Mouse (Mus musculus): ENCODE data around the gene Olfr312. TPM values are rescaled to one million over a fixed set of nuclear protein-coding genes. Genes with fewer than 3 reads are reported as not detected.
A peak's percentile ranks its signal among the peaks of the same experiment; 100 is the strongest.

Gene Olfr312
- polyA plus RNA-seq, 1 experiment from 2014 or later = 0.10 TPM

DNA sequence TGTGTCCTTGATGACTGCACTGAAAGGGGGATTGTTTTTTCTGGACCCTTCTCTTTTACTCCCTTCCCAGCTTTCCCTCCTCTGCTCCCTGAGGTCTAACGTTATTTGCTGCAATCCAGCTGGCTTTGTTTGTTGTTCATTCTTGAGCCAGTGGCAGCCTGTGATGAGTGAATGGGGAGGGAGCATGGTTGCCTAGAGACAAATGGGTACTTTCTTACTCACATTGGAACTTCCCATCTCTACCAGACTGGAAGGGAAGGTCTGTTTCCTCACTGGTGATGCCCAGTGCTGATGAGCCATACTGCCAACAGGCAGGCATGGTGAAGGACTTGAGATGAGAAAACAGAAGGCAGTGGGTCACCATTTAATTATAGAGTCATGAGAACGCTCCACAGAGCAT, 20.7 kb downstream of the Olfr312 start:
- WGBS = 73% methylated on average over 2 of the region's 2 CpGs
- no peak overlapping the region for H3K4me2 ChIP-seq
- no peak for ATAC-seq (ENCODE audit: insufficient number of reproducible peaks, low FRiP score)
- H3K4me3 ChIP-seq = no peak overlapping the region
- peaks cover 7% of the 10 kb centered on the region for H3K4me1 ChIP-seq (replicated peaks)
- no peaks in the 10 kb centered on the region for H3K27me3 ChIP-seq (replicated peaks)
- 0 out of 2 replicates have a peak, but pooled peaks cover 3% of the 10 kb centered on the region for H3K9me3 ChIP-seq (replicated peaks)
- H3K27ac ChIP-seq (ENCODE audit: poor library complexity, severe bottlenecking) = no peak overlapping the region
- H3K36me3 ChIP-seq = peaks cover 33% of the 10 kb centered on the region
- no peak overlapping the region for H3K9ac ChIP-seq

DNA sequence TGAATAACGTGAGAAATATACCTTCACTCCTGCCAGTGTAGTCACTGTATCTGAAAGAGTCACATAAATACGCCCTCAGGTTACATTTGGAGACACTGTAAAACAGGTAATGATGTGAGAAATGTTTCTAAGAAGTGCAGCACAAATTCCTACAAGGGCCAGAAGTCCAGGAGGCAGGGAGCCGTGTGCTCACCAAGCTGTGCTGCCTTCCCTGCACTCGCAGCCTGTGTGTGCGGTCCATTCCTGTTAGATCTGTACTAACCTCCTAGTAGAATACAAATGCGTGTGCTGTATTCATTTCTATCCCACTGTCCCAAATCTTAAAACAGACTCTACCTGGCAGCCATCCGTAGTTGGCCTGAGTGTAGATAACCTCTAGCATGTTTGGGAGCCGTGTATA, 31.7 kb downstream of the Olfr312 start:
- Histone ChIP-seq H3K4me2 (no peak overlapping the region), H3K27me3 (replicated peaks) (no peaks in the 10 kb centered on the region), H3K36me3 (peaks cover 52% of the 10 kb centered on the region), H3K4me3 (no peak overlapping the region), H3K9ac (no peak overlapping the region), H3K9me3 (replicated peaks) (peaks cover 43% of the 10 kb centered on the region), H3K4me1 (replicated peaks) (no peaks in the 10 kb centered on the region), H3K27ac (ENCODE audit: poor library complexity, severe bottlenecking) (no peak overlapping the region)
- ATAC-seq (ENCODE audit: insufficient number of reproducible peaks, low FRiP score) = no peak
- WGBS = 88% methylated on average over 8 of the region's 8 CpGs

DNA sequence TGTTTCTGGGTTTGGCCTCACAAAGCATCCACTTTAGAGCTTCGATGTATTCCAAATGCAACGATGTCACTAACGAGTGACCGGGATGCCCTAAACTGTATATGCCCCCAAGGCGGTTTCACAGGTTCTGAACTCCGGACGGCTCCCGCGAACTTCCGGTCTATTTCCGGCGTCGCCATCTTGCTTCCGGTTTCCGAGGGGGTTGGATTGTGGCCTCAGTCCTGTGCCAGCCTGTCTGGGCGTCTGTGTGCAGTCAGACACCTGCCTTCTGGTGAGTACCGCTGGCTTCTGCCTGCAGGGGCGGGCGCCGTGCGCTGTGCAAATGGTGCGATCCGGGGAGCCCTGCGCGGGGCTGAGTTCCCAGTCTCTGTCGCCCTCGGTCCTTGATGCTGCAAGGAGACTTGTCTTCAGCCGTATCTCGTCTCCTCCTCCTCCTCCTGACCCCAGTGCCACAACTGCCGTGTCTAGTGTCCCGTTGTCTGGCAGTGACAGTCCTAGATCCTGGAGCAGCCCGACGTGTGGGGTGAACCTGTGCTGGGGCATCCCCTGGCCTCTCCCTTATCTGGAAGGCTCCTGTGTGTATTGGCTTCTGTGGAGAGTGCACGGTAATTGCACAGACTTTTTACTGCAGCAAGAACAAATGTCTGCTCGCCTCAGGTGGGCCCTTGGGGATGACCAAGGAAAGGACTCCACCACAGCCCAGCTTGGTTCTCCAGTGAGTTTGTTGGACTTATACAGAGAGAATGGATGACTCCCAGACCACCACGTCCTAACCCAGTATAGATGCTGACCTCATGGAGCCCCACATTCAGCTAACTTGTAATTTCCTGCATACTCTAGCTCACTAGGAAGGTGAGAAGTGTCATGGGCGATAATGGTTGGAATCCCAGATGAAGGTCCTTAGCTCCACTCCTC, 38.3 kb downstream of the Olfr312 start, which contains the start of gene 2810021J22Rik:
Gene 2810021J22Rik, plus strand, starts transcription at position 178 of the 915 bp plus-strand sequence.
- 0 out of 2 replicates have a peak, but pooled peaks cover 3% of the 10 kb centered on the region for H3K9me3 ChIP-seq (replicated peaks)
- H3K9ac ChIP-seq = peak within 1 kb of the TSS; percentile 78
- peak within 1 kb of the TSS; percentile 80 for H3K27ac ChIP-seq (ENCODE audit: poor library complexity, severe bottlenecking)
- H3K27me3 ChIP-seq (replicated peaks) = no peaks in the 10 kb centered on the region
- H3K36me3 ChIP-seq = peaks cover 22% of the 10 kb centered on the region
- peak; percentile 88 for ATAC-seq (ENCODE audit: insufficient number of reproducible peaks, low FRiP score)
- peaks cover 11% of the 10 kb centered on the region for H3K4me1 ChIP-seq (replicated peaks)
- peak within 1 kb of the TSS; percentile 79 for H3K4me3 ChIP-seq
- 3% methylated on average over 37 of the region's 37 CpGs for WGBS
- peak within 1 kb of the TSS; percentile 90 for H3K4me2 ChIP-seq

DNA sequence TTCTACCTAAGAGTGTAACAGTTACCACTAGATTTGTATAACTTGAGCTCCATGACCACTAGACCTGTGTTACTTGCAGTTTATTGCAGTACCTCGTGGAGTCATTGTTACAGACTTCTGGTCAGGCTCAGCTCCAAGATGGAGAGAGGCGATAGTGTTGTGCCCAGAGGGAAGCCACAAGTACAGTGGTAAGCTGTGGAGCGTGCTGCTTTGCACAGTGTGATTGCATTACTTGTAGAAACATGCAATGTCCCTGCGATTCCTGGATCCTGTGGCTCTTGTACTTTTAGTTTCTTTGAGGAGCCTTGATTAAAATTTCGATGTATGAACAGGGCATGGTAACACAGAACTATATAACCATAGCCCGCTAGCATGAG, 38.9 kb downstream of the Olfr312 start:
- 86% methylated on average over 6 of the region's 6 CpGs for WGBS
- H3K4me1 ChIP-seq (replicated peaks) = peaks cover 11% of the 10 kb centered on the region
- peak overlapping the region; percentile 90 for H3K4me2 ChIP-seq
- H3K27ac ChIP-seq (ENCODE audit: poor library complexity, severe bottlenecking) = no peak overlapping the region
- peak overlapping the region; percentile 78; the same call in 1 of the 2 replicates for H3K9ac ChIP-seq
- H3K36me3 ChIP-seq = peaks cover 22% of the 10 kb centered on the region
- peak overlapping the region; percentile 79 for H3K4me3 ChIP-seq
- ATAC-seq (ENCODE audit: insufficient number of reproducible peaks, low FRiP score) = no peak
- H3K9me3 ChIP-seq (replicated peaks) = 0 out of 2 replicates have a peak, but pooled peaks cover 3% of the 10 kb centered on the region
- no peaks in the 10 kb centered on the region for H3K27me3 ChIP-seq (replicated peaks)

DNA sequence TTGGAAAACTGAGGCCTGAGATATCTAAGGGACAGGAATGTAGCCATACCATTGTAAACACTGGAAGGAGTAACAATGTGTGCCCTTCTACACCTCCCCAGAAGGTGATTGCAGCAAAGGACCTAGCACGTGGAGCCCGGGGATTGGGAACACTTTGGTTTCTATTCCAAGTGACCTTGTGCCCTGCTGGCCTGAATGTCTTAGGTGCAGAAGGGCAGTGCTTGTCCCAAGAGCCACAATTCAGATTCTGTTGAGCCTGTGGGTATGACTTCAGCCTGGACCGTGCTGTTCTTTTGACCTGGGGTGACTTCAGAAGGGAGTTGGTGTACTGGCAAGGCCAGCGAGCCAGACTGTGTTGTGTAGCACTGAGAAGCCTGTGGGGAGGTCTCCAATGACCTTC, 41.9 kb downstream of the Olfr312 start:
- no peak overlapping the region for H3K27ac ChIP-seq (ENCODE audit: poor library complexity, severe bottlenecking)
- 80% methylated on average over 4 of the region's 4 CpGs for whole genome bisulfite sequencing
- peaks cover 25% of the 10 kb centered on the region for H3K36me3 ChIP-seq
- no peak overlapping the region for H3K4me2 ChIP-seq
- no peak for ATAC-seq (ENCODE audit: insufficient number of reproducible peaks, low FRiP score)
- H3K27me3 ChIP-seq (replicated peaks) = no peaks in the 10 kb centered on the region
- no peak overlapping the region for H3K9ac ChIP-seq
- no peaks in the 10 kb centered on the region for H3K9me3 ChIP-seq (replicated peaks)
- no peak overlapping the region for H3K4me3 ChIP-seq
- H3K4me1 ChIP-seq (replicated peaks) = peaks cover 11% of the 10 kb centered on the region

DNA sequence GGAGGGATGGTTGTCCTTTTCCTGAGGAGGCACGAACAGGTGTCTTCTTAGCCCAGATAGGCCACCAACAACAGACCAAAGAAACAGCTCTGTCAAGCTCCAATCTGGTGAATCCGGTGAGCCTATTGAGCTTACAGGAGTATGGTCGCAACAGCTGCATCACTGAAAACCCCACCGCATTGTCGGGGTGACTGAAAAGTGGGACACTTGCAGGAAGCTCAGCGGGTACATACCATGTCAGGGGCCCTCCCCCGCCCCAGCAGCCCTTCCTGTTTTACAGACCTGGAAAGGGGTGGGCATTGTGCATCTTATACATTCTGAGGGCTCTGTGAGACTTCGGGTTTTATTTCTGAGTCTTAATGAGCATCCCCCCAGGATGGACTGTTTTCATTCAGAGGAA, 54.7 kb downstream of the Olfr312 start:
- no peak for ATAC-seq (ENCODE audit: insufficient number of reproducible peaks, low FRiP score)
- H3K27ac ChIP-seq (ENCODE audit: poor library complexity, severe bottlenecking) = no peak overlapping the region
- no peaks in the 10 kb centered on the region for H3K27me3 ChIP-seq (replicated peaks)
- WGBS = 80% methylated on average over 8 of the region's 8 CpGs
- no peak overlapping the region for H3K9ac ChIP-seq
- H3K36me3 ChIP-seq = peaks cover 48% of the 10 kb centered on the region
- H3K4me1 ChIP-seq (replicated peaks) = no peaks in the 10 kb centered on the region
- no peak overlapping the region for H3K4me2 ChIP-seq
- H3K4me3 ChIP-seq = no peak overlapping the region
- no peaks in the 10 kb centered on the region for H3K9me3 ChIP-seq (replicated peaks)

Other genes starting within 250 kb of the Olfr312 start
- not detected in 2 replicates for gene Olfr324, start 234.1 kb upstream of the Olfr312 start, polyA plus RNA-seq (2016; fragmentation: Nextera tagmentation; extraction: Ambion mirVana)
- not detected in 2 replicates for gene 2210407C18Rik, start 213.2 kb upstream of the Olfr312 start, polyA plus RNA-seq (2016; fragmentation: Nextera tagmentation; extraction: Ambion mirVana)
- gene Olfr323, start 198.7 kb upstream of the Olfr312 start, polyA plus RNA-seq (2016; fragmentation: Nextera tagmentation; extraction: Ambion mirVana) = not detected in 2 replicates
- gene Trim58, start 188.8 kb upstream of the Olfr312 start, polyA plus RNA-seq (2016; fragmentation: Nextera tagmentation; extraction: Ambion mirVana) = 1.5 and 2.0 TPM in 2 replicates
- not detected in 2 replicates for gene Olfr322, start 170.5 kb upstream of the Olfr312 start, polyA plus RNA-seq (2016; fragmentation: Nextera tagmentation; extraction: Ambion mirVana)
- not detected in 2 replicates for gene Olfr320, start 148.1 kb upstream of the Olfr312 start, polyA plus RNA-seq (2016; fragmentation: Nextera tagmentation; extraction: Ambion mirVana)
- gene Olfr319, start 130.1 kb upstream of the Olfr312 start, polyA plus RNA-seq (2016; fragmentation: Nextera tagmentation; extraction: Ambion mirVana) = not detected in 2 replicates
- not detected in 2 replicates for gene Olfr318, start 105.2 kb upstream of the Olfr312 start, polyA plus RNA-seq (2016; fragmentation: Nextera tagmentation; extraction: Ambion mirVana)
- not detected in 2 replicates for gene Olfr317, start 90.0 kb upstream of the Olfr312 start, polyA plus RNA-seq (2016; fragmentation: Nextera tagmentation; extraction: Ambion mirVana)
- gene Olfr316, start 76.5 kb upstream of the Olfr312 start, polyA plus RNA-seq (2016; fragmentation: Nextera tagmentation; extraction: Ambion mirVana) = not detected in 2 replicates
- gene Olfr315, start 56.0 kb upstream of the Olfr312 start, polyA plus RNA-seq (2016; fragmentation: Nextera tagmentation; extraction: Ambion mirVana) = not detected in 2 replicates
- 0.10 TPM in 1 of 2 replicates, not detected in the other for gene Olfr314, start 46.3 kb upstream of the Olfr312 start, polyA plus RNA-seq (2016; fragmentation: Nextera tagmentation; extraction: Ambion mirVana)
- gene Fam183b, start 27.3 kb upstream of the Olfr312 start, polyA plus RNA-seq (2016; fragmentation: Nextera tagmentation; extraction: Ambion mirVana) = 0.65 and 1.1 TPM in 2 replicates
- 0.18 TPM in 1 of 2 replicates, not detected in the other for gene Olfr313, start 14.2 kb upstream of the Olfr312 start, polyA plus RNA-seq (2016; fragmentation: Nextera tagmentation; extraction: Ambion mirVana)
- not detected in 2 replicates for gene Olfr311, start 10.0 kb downstream of the Olfr312 start, polyA plus RNA-seq (2016; fragmentation: Nextera tagmentation; extraction: Ambion mirVana)
- 4.6 and 5.4 TPM in 2 replicates for gene Gm12258, start 17.9 kb downstream of the Olfr312 start, polyA plus RNA-seq (2016; fragmentation: Nextera tagmentation; extraction: Ambion mirVana)
- gene 2810021J22Rik, start 38.0 kb downstream of the Olfr312 start, polyA plus RNA-seq (2016; fragmentation: Nextera tagmentation; extraction: Ambion mirVana) = 3.6 and 4.8 TPM in 2 replicates
- gene Zfp39, start 75.0 kb downstream of the Olfr312 start, polyA plus RNA-seq (2016; fragmentation: Nextera tagmentation; extraction: Ambion mirVana) = 4.4 and 5.1 TPM in 2 replicates
- gene Btnl10, start 88.7 kb downstream of the Olfr312 start, polyA plus RNA-seq (2016; fragmentation: Nextera tagmentation; extraction: Ambion mirVana) = 0.11 and 0.13 TPM in 2 replicates
- gene Rnf187, start 109.7 kb downstream of the Olfr312 start, polyA plus RNA-seq (2016; fragmentation: Nextera tagmentation; extraction: Ambion mirVana) = 208 and 213 TPM in 2 replicates
- gene Hist3h2ba, start 119.7 kb downstream of the Olfr312 start, polyA plus RNA-seq (2016; fragmentation: Nextera tagmentation; extraction: Ambion mirVana) = 8.5 and 11.6 TPM in 2 replicates
- 26.5 and 28.4 TPM in 2 replicates for gene Hist3h2a, start 125.4 kb downstream of the Olfr312 start, polyA plus RNA-seq (2016; fragmentation: Nextera tagmentation; extraction: Ambion mirVana)
- gene Trim17, start 125.4 kb downstream of the Olfr312 start, polyA plus RNA-seq (2016; fragmentation: Nextera tagmentation; extraction: Ambion mirVana) = 1.1 and 1.5 TPM in 2 replicates
- gene Trim11, start 148.9 kb downstream of the Olfr312 start, polyA plus RNA-seq (2016; fragmentation: Nextera tagmentation; extraction: Ambion mirVana) = 27.6 and 30.8 TPM in 2 replicates